Mouse (Mus musculus): Measurements from ENCODE around the gene Dscam.
A peak's percentile ranks its signal among the peaks of the same experiment; 100 is the strongest.

Dscam gene

GRCm38 (mm10) chr16:97170513-97171081 lies at the start of gene Dscam:
Dscam (minus strand) TSS chr16:97170752.
- peak; percentile 68 to 72 for DNase-seq (ENCODE audit: low spot score in 2 of 2)

DNA sequence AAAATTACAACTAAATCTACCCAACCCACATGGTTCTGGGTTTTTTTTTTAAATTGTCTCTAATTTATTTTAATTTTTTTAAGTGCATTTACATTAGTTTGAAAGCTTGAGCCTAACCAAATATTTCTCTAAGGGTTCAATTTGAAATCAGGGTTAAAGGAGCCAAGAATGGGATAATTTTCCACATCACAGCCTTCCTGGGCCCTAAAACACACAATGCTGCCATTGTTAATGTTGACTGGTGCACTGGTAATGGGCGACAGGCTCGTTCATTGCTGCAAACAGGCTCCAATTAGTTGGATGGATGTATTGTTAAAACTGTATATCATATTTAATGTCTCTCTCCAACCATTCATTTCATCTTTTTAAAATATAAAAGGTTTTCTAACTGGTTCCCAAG lies 48.8 kb upstream of the Dscam start:
- no peak for DNase-seq (ENCODE audit: low spot score in 2 of 2)

DNA sequence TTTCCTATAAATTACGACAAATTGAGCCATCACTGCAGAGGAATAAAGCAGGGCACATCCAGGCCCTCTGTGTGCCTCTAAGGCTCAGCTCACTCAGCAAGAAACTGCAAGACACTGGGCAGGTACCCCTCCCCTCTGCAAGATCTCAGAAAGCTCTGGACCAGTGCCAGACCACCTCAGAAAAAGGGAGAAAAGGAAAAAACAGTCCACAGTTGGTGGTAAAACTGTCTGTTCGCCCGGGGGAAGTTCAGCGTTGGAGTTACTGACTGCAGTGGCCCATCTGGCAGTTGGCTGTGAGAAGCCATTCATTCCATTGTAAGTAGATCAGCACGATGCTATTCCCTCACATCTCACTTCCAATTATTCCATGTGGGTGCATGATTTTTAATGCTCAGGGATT lies 39.4 kb upstream of the Dscam start:
- peak; percentile 60 to 66 for DNase-seq (ENCODE audit: low spot score in 2 of 2)

DNA sequence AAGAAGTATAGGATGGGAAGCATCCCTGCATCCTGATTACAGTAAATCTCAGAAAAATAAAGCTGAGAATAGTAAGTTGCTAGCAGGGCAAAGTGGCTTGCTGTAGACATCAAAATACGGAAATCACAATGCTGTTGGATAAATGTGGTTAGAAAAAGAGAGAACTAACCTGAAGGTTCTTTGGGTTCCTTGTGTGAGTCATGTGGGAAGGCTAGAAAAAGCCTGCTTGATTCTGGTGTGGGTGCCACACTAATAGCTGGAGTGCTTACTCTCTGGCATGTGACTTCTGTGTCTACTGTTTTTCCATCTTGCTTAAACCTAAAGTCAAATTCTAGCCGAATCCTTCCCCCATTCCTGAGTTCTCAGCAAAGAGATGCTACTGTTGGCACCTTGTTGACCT lies 37.7 kb upstream of the Dscam start:
- DNase-seq (ENCODE audit: low spot score in 2 of 2), result no peak

DNA sequence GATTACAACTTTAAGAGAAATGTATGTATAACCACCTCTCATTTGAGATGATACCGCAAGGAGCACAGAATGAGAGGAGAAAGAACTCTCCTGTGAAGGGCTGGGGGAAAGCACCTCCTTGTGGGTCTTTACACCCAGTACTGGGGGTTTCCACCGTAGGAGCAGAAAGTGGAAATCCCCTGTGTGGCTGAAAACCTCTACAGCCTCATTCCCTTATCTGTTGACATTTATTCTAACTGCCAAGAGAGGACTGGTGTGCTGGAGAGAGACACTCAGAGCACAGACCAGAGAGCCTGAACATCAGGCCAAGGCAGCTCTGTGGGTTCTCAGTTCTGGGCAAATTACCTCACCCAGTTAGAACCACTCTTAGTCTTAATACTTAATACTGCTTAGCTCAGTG lies 33.5 kb upstream of the Dscam start:
- no peak for DNase-seq (ENCODE audit: low spot score in 2 of 2)

GRCm38 (mm10) chr16:97203554-97203953 lies 33.0 kb upstream of the Dscam start:
- DNase-seq (ENCODE audit: low spot score in 2 of 2), result no peak

DNA sequence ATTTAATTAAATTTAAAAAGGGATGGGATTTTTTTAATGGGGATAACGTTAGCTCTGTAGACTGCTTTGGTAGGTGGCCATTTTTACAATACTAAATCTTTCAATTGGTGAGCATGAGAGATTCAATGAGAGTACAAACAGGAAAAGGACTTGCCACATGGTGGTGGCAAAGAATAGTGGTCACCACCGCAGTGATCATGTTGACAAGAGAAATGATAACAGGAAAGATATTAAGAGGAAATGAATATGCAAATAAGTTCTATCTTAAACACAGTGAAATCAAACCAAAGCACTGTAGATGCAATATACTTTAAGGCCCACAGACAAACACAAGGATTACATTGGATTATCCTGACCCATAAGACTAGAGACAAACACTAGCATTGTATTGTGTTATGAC lies 24.1 kb upstream of the Dscam start:
- DNase-seq (ENCODE audit: low spot score in 2 of 2), result no peak

DNA sequence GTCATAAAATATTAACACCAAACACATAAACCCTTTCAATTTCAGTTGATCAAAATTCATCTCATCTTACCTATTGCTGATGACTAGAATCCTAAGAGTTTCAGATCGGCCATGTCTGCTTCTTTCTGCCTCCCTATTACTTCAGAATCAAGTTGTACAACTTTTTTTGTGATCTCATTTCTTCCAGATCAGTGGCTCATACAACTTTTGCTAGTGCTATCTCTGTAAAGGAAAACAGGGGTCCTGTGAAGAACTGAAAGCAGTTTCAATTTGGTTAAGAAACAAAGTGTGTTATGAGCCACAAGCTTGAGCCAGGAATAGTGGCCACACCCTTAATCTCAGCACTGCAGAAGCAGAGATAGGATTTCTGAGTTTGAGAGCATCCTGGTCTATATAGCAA lies 23.6 kb upstream of the Dscam start:
- DNase-seq (ENCODE audit: low spot score in 2 of 2), result no peak

DNA sequence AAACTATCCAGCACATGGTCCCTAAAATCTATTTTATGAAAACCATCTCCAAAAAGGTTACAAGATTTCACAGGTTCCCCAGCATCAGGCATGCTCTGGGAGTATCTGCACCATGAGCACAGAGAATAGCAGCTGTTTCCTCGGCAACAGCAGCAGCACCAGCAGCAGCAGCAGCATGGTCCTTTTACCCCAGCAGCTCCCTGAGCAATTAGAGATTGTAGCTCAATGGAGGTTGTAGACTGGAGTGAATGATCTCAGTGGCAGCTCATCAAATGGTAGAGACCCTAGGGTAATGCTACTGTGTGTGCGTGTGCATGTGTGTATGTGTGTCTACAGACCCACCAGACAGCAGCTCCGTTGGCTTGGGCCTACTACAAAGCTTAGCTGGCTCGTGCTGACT lies 21.7 kb upstream of the Dscam start:
- no peak for DNase-seq (ENCODE audit: low spot score in 2 of 2)

DNA sequence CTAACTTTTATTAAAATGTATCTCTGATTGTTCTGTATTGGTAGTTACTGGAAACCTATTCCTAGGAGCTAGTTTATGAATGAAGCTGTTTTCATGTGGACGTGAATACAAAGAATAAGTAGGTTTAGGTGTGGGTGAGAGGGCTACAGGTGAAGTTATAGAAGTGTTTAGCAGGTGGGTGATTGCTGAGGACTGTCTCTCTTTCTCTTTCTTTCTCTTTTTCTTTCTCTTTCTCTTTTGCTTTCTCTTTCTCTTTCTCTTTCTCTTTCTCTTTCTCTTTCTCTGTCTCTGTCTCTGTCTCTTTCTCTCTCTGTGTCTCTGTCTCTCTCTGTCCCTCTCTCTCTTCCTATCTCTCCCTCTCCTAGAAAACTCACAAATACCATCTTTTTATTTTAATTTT lies 20.1 kb upstream of the Dscam start:
- DNase-seq (ENCODE audit: low spot score in 2 of 2), result no peak

DNA sequence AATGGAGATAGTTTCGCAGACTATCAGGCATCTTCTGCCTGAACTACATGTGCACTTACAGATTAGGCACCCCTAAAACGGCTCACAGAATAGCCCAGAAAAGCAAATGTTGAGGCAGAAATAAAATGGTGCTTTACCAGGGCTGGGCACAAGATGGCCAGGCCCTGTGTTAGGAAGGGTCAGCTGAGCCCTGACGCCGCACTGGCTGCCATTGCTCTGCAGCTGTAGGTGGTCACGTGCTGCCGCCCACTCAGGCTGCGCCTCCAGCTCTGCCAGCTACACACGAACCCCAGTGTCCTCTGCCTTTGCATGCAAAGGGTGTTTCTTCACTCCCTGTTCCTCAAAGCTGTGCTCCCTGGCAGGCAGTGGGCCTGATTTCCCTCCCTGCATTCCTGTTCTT lies 948 bp upstream of the Dscam start:
- peak; percentile 81 to 88 for DNase-seq (ENCODE audit: low spot score in 2 of 2)

DNA sequence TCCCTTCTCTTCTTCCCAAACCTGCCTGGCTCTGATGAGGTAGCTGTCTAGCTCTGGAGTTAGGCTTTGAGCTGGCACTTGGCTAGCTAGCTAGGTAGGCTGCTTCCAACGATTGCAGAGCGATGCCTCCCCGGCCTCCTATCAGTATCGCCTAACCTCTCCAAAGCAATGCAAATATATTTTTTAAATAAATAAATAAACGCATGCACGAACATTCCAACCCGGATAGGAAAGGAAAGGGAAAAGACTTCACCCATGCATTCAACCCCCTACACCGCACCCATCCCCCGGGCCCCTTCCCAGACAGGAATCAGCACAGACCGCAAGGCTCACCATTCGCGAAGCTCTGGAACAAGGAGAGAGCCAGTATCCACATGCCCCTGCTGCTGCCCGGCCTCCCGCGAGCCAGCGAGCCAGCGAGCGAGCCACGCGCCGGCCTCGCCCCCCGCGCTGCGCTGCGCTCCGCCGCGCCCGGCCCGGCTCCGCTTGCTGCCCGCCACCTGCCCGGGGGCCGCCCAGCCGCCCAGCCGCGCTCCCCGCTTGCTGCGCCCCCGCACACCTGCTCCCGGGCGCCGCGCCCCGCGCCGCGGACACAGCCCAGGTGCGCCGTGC lies 545 bp downstream of the Dscam start:
- DNase-seq (ENCODE audit: low spot score in 2 of 2), result peak; percentile 53 to 55

GRCm38 (mm10) chr16:97168614-97169013 lies 1.9 kb downstream of the Dscam start:
- DNase-seq (ENCODE audit: low spot score in 2 of 2), result no peak

DNA sequence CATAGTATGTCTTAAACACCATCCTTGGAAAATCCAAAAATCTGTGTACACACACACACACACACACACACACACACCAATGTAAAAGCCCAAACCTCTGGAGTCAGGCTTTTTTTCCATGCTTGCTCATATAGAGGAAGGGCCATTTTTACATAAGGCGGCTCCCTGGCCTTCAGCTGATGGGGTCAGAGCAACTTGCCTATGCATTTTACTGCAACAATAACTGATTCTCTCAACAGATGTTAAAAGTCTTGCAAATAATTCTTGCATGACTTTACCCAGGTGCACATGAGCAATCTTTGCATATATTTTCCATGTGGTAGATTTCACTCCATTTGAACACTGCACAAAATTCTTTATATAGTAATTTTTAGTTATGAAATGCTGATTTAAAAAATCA lies 2.5 kb downstream of the Dscam start:
- DNase-seq (ENCODE audit: low spot score in 2 of 2), result no peak

DNA sequence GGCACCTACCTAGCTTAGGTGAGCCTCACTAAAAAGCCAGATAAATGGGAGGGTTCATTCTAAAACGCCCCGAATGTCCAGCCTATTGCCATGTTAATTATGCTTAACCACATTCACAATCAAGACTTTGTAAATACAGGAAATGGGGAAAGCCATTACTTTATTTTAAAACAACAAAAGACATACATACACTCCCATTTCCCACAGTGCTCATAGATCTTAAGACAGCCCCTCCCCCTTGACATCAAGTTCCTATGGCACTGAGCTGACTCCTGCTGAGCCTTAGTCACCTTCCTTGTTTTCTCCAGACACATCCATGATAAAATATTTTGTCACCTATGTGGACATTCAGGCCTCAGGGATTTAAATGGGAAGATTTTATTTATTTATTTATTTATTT lies 4.4 kb downstream of the Dscam start:
- DNase-seq (ENCODE audit: low spot score in 2 of 2), result no peak

DNA sequence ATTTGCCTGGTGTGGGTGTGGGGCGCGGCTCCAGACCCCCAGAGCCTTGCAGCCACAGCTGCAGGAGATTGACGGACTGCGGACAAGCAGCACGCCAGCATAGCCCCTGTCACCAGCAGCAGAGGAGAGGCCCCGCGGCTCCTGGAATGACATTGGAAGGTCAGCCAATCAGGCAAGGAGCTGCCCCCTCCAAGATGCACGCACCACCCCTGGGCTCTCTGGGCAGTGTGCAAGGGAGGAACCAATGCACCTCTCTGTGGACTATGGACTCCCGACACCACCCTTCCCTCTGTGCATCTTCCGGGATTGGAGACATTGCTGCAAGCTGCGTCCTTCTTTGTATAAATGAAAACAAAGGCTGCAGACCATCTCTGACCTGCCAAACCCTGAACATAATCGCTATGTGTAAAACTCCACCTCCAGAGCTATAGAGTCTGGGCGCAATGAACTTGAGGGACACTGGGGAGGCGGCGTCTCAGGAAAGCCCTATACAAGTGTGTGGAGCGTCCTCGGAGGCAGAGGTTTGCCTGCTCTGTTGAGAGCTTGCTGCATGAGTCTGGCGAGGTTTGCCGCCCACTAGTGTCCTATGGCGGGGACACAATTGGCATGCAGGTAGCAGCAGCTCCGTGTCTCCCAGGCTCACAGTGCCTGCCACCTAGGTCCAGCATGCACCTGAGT lies 5.0 kb downstream of the Dscam start:
- DNase-seq (ENCODE audit: low spot score in 2 of 2), result peak; percentile 84 to 85

- DNase-seq (ENCODE audit: low spot score in 2 of 2), result no peak
These were observed 12.3 kb downstream of the Dscam start for GRCm38 (mm10) chr16:97158279-97158678.

- no peak for DNase-seq (ENCODE audit: low spot score in 2 of 2)
These were observed 25.9 kb downstream of the Dscam start for GRCm38 (mm10) chr16:97144544-97145194.

- DNase-seq (ENCODE audit: low spot score in 2 of 2), result no peak
These were observed 28.6 kb downstream of the Dscam start for GRCm38 (mm10) chr16:97141943-97142342.

DNA sequence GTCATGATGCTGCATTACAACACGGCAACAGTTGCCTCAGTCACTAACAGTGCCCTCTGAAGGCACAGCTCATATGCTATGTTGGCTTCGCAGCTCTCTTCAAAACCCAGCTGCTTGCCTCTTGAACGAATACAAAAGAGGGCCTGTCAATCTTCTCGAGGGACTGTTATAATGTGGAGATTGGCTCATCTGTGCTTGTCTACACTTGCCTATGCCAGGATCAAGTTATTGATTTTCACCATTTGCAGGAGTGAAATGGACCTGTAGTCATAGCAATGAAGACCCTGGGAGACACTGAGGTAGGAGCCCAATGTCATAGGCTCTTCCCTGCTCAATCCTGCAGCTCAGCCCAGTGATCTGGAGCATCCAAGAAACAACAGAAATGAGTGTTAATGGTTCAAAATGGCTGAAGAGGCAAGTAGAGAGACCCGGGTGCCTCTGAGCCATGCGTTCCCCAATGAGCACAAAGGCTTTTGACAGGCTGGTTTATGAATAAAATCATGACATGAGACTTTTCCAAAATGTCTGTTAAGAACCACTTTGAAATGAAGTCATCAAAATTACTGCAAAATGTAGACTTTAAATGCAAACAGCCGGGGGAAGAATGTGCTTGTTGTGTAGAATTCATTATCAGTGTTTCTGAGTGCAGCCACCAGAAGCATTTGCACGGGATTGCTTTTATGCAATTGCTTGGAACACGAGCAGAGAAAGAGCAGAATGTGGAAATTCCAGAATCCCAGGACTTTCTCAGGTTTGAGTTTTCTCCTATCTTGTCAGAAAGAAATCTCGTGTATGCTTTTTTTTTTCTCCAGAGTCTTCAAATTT lies 35.3 kb downstream of the Dscam start:
- no peak for DNase-seq (ENCODE audit: low spot score in 2 of 2)

DNA sequence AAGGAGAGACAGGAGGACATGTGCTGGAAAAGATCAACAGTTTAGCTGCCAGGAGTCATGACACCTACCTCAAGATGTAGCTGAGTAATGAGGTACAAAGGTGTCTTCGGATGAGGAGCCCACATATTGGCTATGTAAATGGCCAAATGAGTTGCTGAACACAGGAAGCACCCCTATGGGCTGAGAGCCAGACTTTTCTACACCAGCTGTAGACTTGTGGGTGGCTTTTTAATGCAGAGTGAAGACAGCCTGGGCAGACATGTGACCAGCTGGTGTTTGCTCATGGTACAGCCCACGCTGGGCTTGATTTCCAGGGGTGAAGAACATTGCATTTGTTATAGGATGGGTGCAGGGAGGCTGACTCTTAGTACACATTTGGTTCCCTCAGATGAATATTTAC lies 43.3 kb downstream of the Dscam start:
- DNase-seq (ENCODE audit: low spot score in 2 of 2), result peak; percentile 77 to 88

GRCm38 (mm10) chr16:97110028-97110427 lies 60.5 kb downstream of the Dscam start:
- no peak for DNase-seq (ENCODE audit: low spot score in 2 of 2)

Measured in right cerebral cortex, postnatal 10 days (tissue).